Mouse (Mus musculus) limb, embryonic 15.5 days (tissue): ENCODE measurements around the gene Rad1. TPM values are rescaled to one million over a fixed set of nuclear protein-coding genes. Genes with fewer than 3 reads are reported as not detected.

Experiments used
- ATAC-seq: fragments of 200-750 bp; cut with Nextera tagmentation; 2 replicates; pipeline ENCODE4 v1.8.0; 2017; ENCODE audit warnings: low read depth, moderate TSS enrichment; ENCODE audit not compliant: insufficient number of reproducible peaks, low FRiP score, low TSS enrichment
- H3K27ac ChIP-seq: fragments of 300-500 bp; sonication (generic); 2 replicates; pipeline ENCODE4 v1.5.1; 2015; ENCODE audit warnings: moderate library complexity, mild to moderate bottlenecking, inconsistent platforms
- H3K27me3 ChIP-seq: fragments of 300-500 bp; sonication (generic); 2 replicates; pipeline ENCODE4 v1.6.1; 2015; ENCODE audit warnings: inconsistent platforms
- H3K36me3 ChIP-seq: fragments of 300-500 bp; sonication (generic); 2 replicates; pipeline ENCODE4 v1.6.1; 2015; ENCODE audit warnings: inconsistent platforms
- H3K4me1 ChIP-seq: fragments of 300-500 bp; sonication (generic); 2 replicates; pipeline ENCODE4 v1.6.1; 2015; ENCODE audit warnings: inconsistent platforms
- H3K4me2 ChIP-seq: fragments of 300-500 bp; sonication (generic); 2 replicates; pipeline ENCODE4 v1.6.1; 2015; ENCODE audit warnings: mild to moderate bottlenecking, inconsistent platforms
- H3K4me3 ChIP-seq: fragments of 300-500 bp; sonication (generic); 2 replicates; pipeline ENCODE4 v1.5.1; 2015; ENCODE audit warnings: mild to moderate bottlenecking, inconsistent platforms
- H3K9ac ChIP-seq: fragments of 300-500 bp; sonication (generic); 2 replicates; pipeline ENCODE4 v1.6.1; 2015; ENCODE audit warnings: inconsistent platforms
- H3K9me3 ChIP-seq: fragments of 300-500 bp; sonication (generic); 2 replicates; pipeline ENCODE4 v1.6.1; 2016; ENCODE audit warnings: inconsistent platforms
- WGBS: fragments of 180-500 bp; shearing (Covaris S2); methylation state at CpG from one replicate; pipeline ENCODE4 v1.1.7; 2015; 5-methylcytosine and 5-hydroxymethylcytosine counted together
- polyA plus RNA-seq: library from polyadenylated mRNA; unstranded; fragments of >200 nt; fragmentation: Nextera tagmentation; extraction: Ambion mirVana; gene quantifications from 2 replicates; pipeline ENCODE4 v1.2.1, GENCODE M21; 2015

The Rad1 gene
- 27.2 and 27.6 TPM in 2 replicates for polyA plus RNA-seq

DNA sequence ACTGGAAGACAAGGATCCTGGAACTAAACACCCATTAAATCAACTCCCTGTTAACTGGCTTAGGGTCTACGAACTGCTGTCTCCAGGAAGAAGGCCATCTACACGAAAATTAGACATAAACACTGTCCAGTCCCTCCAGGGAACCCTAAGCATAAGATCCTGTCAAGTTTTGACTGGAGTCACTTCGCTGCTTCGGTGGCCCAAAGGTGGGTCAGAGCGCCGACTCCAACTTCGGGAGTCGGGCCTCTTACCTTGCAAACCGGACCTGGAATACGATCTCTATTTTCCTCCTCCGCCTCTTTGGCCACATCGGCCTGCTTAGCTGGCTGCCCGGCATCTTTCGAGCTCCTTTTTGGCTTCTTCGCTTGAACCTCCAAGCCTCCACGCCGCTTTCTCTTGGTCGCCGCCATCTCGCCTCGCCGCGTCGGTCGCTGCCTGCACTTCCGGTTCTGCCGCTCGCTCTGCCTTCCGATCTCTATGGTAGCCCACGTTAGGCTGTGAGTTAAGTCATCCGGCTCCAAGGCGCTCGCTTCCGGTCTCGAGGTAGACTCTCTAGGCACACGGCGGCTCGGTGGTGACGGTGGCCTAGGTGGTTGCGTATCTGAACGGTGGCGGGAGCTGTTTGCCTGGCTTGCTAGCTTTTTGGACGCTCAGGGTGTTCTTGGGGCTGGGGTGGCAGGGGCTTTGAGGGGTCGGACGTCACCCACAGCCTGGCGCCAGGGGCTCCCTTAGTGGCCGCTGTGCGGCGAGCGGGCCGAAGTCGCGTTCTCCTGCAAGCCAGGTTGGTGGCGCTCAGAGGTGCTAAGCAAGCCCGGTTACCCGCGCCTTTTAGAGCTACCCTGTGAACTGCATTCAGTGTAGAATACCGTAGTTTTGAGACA, at the start of gene Rad1, which contains the start of gene Brix1:
Gene Rad1 (plus strand): TSS at position 535 of the 881 bp plus-strand sequence.
Gene Brix1 (minus strand): TSS at position 464 of the 881 bp plus-strand sequence.
- no peaks in the 10 kb centered on the region for H3K9me3 ChIP-seq
- H3K27ac ChIP-seq = peak within 1 kb of the TSS; percentile 76
- peak within 1 kb of the TSS; percentile 61 for H3K4me3 ChIP-seq
- H3K4me1 ChIP-seq = peaks cover 14% of the 10 kb centered on the region
- peaks cover 29% of the 10 kb centered on the region for H3K36me3 ChIP-seq
- ATAC-seq = peak; percentile 97
- H3K9ac ChIP-seq = peak within 1 kb of the TSS; percentile 76
- under 1% methylated on average over 58 of the region's 58 CpGs for WGBS
- H3K4me2 ChIP-seq = peak within 1 kb of the TSS; percentile 64
- H3K27me3 ChIP-seq = no peaks in the 10 kb centered on the region

- WGBS = 76% methylated on average over 1 of the region's 1 CpGs
- H3K27ac ChIP-seq = no peak overlapping the region
- H3K4me3 ChIP-seq = no peak overlapping the region
- H3K4me1 ChIP-seq = no peaks in the 10 kb centered on the region
- no peaks in the 10 kb centered on the region for H3K9me3 ChIP-seq
- no peak overlapping the region for H3K4me2 ChIP-seq
- no peaks in the 10 kb centered on the region for H3K27me3 ChIP-seq
- no peaks in the 10 kb centered on the region; the same call in 1 of the 2 replicates for H3K36me3 ChIP-seq
- no peak overlapping the region for H3K9ac ChIP-seq
- no peak for ATAC-seq
Measured at GRCm38 (mm10) chr15:10436893-10437292, 48.9 kb upstream of the Rad1 start.

GRCm38 (mm10) chr15:10439963-10440362, 45.9 kb upstream of the Rad1 start:
- no peaks in the 10 kb centered on the region for H3K9me3 ChIP-seq
- WGBS = 77% methylated on average over 6 of the region's 6 CpGs
- no peak overlapping the region for H3K27ac ChIP-seq
- H3K4me1 ChIP-seq = no peaks in the 10 kb centered on the region
- H3K9ac ChIP-seq = no peak overlapping the region
- H3K4me2 ChIP-seq = no peak overlapping the region
- H3K4me3 ChIP-seq = no peak overlapping the region
- no peak for ATAC-seq
- H3K27me3 ChIP-seq = no peaks in the 10 kb centered on the region
- H3K36me3 ChIP-seq = peaks cover 15% of the 10 kb centered on the region

- no peak overlapping the region for H3K27ac ChIP-seq
- no peaks in the 10 kb centered on the region for H3K27me3 ChIP-seq
- no peaks in the 10 kb centered on the region for H3K9me3 ChIP-seq
- no peak overlapping the region for H3K9ac ChIP-seq
- no peak for ATAC-seq
- H3K36me3 ChIP-seq = peaks cover 23% of the 10 kb centered on the region
- H3K4me3 ChIP-seq = no peak overlapping the region
- 86% methylated on average over 9 of the region's 9 CpGs for WGBS
- H3K4me2 ChIP-seq = no peak overlapping the region
- no peaks in the 10 kb centered on the region for H3K4me1 ChIP-seq
Measured at GRCm38 (mm10) chr15:10441493-10441892, 44.3 kb upstream of the Rad1 start.

- H3K9me3 ChIP-seq = no peaks in the 10 kb centered on the region
- no peak overlapping the region for H3K9ac ChIP-seq
- no peak for ATAC-seq
- WGBS = 83% methylated on average over 1 of the region's 1 CpGs
- H3K36me3 ChIP-seq = peaks cover 27% of the 10 kb centered on the region
- H3K27me3 ChIP-seq = no peaks in the 10 kb centered on the region
- H3K4me1 ChIP-seq = no peaks in the 10 kb centered on the region
- no peak overlapping the region for H3K4me2 ChIP-seq
- no peak overlapping the region for H3K27ac ChIP-seq
- no peak overlapping the region for H3K4me3 ChIP-seq
Measured at GRCm38 (mm10) chr15:10442275-10442674, 43.5 kb upstream of the Rad1 start.

DNA sequence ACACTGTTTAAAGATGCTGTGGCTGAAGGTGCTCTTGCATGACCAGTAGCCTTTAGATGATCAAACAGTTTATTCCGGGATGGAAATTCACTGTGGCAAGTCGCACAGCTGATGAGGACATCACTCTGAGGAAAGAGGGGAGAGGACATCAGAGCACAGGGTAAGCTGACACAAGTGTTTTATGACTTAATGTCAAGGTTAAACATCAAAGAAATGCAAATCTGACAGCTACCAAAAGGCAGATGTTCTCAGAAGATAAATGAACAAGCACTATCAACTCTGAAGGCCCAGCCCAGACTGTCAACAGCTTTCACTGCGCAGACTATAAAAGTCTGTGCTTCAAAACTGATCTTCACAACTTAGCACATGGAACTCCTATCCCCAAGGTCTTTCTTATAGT, 38.7 kb upstream of the Rad1 start:
- no peak for ATAC-seq
- Histone ChIP-seq H3K4me2 (no peak overlapping the region), H3K27ac (no peak overlapping the region), H3K27me3 (no peaks in the 10 kb centered on the region), H3K9me3 (no peaks in the 10 kb centered on the region), H3K9ac (no peak overlapping the region), H3K4me1 (no peaks in the 10 kb centered on the region), H3K36me3 (peaks cover 53% of the 10 kb centered on the region), H3K4me3 (no peak overlapping the region)
- 80% methylated on average over 3 of the region's 3 CpGs for WGBS

- Histone ChIP-seq H3K27me3 (no peaks in the 10 kb centered on the region), H3K4me3 (no peak overlapping the region), H3K9me3 (no peaks in the 10 kb centered on the region), H3K27ac (no peak overlapping the region), H3K4me1 (no peaks in the 10 kb centered on the region), H3K4me2 (no peak overlapping the region), H3K9ac (no peak overlapping the region), H3K36me3 (peaks cover 44% of the 10 kb centered on the region)
- WGBS = 91% methylated on average over 12 of the region's 12 CpGs
- ATAC-seq = no peak
Measured at GRCm38 (mm10) chr15:10460986-10461385, 24.8 kb upstream of the Rad1 start.

DNA sequence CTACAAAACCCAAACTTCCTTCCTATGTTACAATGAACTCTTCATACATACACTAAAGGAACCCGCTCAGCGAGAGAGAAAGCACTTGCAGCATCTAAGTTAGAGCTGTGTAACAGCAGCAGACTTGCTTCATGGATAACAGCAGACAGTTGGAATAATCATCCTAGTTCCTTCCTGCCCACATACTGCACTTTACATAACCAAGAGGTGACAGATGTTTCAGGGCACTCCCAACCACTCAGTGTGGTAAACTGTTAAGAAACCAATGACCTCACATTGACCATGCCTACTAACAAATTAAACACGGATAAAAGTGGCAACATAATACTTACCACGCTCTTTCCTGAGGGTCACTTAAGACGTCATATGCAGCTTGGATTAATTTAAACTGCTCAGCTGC, 22.3 kb upstream of the Rad1 start:
- H3K4me2 ChIP-seq = no peak overlapping the region
- WGBS = 71% methylated on average over 5 of the region's 5 CpGs
- H3K9me3 ChIP-seq = no peaks in the 10 kb centered on the region
- H3K9ac ChIP-seq = no peak overlapping the region
- H3K36me3 ChIP-seq = peaks cover 28% of the 10 kb centered on the region
- no peaks in the 10 kb centered on the region for H3K27me3 ChIP-seq
- H3K4me3 ChIP-seq = no peak overlapping the region
- ATAC-seq = no peak
- H3K4me1 ChIP-seq = no peaks in the 10 kb centered on the region; the same call in 1 of the 2 replicates
- no peak overlapping the region for H3K27ac ChIP-seq

DNA sequence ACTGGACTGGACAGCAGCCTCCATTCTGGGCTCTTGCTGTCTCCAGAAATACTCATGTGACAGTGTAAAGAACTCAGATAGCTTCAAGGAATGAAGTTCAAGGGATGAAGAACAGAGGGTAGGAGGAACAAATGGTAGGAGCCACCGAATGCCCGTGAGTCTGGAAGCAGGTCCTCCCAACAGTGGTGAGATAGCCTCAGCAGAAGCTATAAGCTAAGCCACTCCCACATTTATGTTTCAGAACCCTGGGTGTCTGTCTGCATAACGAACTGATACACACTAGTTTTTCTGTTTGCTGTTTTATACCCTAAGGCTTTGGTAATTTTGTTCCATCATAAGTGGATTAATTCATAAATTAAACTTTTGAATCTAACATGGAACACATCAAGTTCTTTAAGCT, 21.1 kb upstream of the Rad1 start:
- no peak overlapping the region for H3K4me3 ChIP-seq
- H3K9me3 ChIP-seq = no peaks in the 10 kb centered on the region
- WGBS = 88% methylated on average over 3 of the region's 3 CpGs
- H3K36me3 ChIP-seq = peaks cover 21% of the 10 kb centered on the region
- H3K27me3 ChIP-seq = no peaks in the 10 kb centered on the region
- H3K4me1 ChIP-seq = peaks cover 4% of the 10 kb centered on the region; the same call in 1 of the 2 replicates
- ATAC-seq = no peak
- no peak overlapping the region for H3K4me2 ChIP-seq
- H3K9ac ChIP-seq = no peak overlapping the region
- H3K27ac ChIP-seq = no peak overlapping the region

DNA sequence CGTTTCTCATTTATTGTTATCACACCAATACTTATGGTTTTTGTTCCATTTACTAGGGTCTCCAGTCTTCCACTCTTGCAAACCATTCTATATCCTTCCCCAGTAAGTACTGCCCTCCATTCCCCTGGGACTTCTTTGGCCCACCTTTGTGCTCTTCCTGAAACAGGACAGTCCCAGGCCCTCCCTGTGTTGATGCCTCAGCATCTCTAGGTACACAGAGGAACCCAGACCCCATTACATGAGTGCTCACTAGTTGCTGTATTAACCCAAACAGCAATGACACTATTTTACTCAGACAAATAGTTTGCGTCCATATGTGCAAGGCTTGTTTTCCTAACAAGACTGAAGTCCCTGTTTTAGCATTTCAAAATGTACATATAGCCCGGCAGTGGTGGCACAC, 17.1 kb upstream of the Rad1 start:
- no peak for ATAC-seq
- Histone ChIP-seq H3K27ac (no peak overlapping the region), H3K4me1 (peaks cover 7% of the 10 kb centered on the region; the same call in 1 of the 2 replicates), H3K4me3 (peak overlapping the region; percentile 87; the same call in 1 of the 2 replicates), H3K36me3 (no peaks in the 10 kb centered on the region), H3K9me3 (no peaks in the 10 kb centered on the region), H3K27me3 (no peaks in the 10 kb centered on the region), H3K9ac (no peak overlapping the region), H3K4me2 (no peak overlapping the region)
- 85% methylated on average over 3 of the region's 3 CpGs for WGBS

- Histone ChIP-seq H3K36me3 (0 out of 2 replicates have a peak, but pooled peaks cover 2% of the 10 kb centered on the region), H3K4me1 (peaks cover 7% of the 10 kb centered on the region; the same call in 1 of the 2 replicates), H3K9ac (peak overlapping the region; percentile 86), H3K27me3 (no peaks in the 10 kb centered on the region), H3K9me3 (no peaks in the 10 kb centered on the region), H3K4me3 (peak overlapping the region; percentile 87), H3K4me2 (peak overlapping the region; percentile 56), H3K27ac (peak overlapping the region; percentile 85)
- under 1% methylated on average over 40 of the region's 40 CpGs for WGBS
- no peak for ATAC-seq
Measured at GRCm38 (mm10) chr15:10469641-10470150, 16.1 kb upstream of the Rad1 start.
